Mouse (Mus musculus) CD4-positive, CD25-positive, alpha-beta regulatory T cell (primary cell): Measurements from ENCODE around the gene Mlst8. TPM values are rescaled to one million over a fixed set of nuclear protein-coding genes. Genes with fewer than 3 reads are reported as not detected.

Source experiments
- polyA plus RNA-seq: library from polyadenylated mRNA; unstranded; fragments of 100-300 nt; shearing (Covaris generic); gene quantifications from one replicate; pipeline ENCODE4 v1.2.1, GENCODE M21; 2017

The Mlst8 gene
- polyA plus RNA-seq, result 26.4 TPM

DNA sequence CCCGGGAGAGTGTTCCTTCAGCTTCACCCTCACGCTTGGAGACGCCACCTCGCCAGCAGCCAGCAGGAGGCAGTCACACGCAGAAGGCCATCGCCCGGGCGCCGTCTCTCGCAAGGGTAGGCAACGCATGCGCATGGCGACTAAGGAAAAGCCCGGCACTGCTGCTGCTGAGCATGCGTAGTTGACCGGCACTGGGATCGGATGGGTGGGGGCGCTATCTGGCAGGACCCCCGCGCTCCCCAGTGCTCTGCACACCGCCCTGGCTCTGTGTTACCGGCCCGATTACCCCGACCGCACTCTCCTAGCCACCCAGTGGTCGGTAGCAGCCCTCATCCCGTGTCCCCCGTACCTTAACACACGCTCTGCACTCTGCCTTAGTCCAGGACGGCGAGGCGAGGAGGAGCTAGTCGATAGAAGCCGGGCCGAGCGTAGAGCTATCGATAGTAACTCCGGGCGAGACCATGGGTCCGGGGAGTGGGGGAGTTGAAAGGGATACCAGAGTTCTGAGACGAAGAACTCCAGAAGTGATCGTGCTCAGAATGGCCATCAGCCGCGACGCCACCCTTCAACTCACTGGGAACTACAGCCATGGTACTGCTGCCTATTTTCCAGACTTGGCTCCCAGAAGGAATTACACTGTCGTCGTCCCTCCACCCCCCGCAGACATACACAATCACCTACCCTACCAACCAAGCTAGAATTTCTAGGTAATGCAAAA, at the start of gene Mlst8:
Gene Mlst8, minus strand, starts transcription at position 416 of the 718 bp plus-strand sequence.

DNA sequence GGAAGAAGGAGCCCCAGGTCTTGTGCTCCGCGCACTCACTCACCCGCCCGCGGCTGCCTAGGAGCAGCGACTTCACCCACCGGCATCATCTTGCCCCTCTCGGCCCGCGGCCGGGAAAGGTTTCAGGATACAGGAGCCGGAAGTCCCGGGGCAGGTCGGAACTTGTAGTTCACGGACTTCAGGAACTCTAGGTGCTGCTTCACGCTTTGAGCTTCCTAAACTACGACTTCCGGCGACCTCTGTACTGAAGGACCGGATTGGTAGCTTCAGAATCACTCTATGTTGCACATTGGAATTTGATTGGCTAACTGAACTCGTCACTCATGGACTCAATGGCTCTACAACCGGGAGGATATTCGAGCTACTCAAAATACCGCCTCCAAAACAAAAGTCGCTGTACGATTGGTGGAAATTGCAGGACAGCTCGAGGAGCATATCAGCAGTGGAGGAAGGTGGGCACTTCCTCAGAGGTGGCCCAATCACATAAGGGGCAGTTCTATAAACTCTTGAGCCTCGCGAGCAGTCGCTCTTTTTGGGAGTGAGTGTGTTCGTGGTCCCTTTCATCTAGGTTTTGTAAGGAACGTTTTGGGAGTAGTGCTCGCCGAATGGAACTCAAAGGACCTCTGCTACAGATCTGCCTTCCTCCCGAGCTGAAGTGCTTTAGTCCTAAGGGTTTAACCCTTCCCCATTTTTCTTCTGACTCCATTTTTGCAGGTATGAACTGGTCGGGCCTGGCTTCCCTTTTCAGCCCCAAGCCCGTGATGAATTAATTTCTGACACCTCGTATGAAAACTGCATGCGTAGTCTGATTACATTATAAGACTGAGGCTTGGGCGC, 49.1 kb upstream of the Mlst8 start, which contains the start of gene Traf7:
Gene Traf7, minus strand, starts transcription at position 216 of the 837 bp plus-strand sequence.

DNA sequence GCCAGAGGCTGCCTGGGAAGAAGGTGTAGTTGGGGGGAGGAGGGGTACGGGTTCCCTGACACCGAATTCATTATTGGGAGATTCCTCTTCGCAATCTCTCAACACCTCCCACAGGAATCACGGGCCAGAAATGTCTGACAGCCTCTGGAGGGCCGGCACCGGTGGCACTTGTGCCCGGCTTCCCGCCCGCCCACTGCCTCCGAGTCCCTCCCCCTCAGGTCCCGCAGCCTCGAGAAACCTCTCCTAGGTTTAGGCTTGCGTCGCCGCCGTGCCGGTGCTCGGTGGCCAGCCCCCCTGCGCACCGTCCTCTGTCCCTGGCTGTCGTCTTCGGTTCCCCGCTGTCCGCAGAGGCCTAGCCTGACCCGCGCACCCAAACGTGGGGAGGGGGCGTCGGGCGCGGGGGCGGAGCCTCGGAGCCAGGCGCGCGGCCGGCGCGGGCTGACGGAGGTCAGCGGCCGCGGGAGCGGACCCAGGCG, 9.3 kb upstream of the Mlst8 start, which contains the start of gene Caskin1:
Gene Caskin1, plus strand, starts transcription at position 416 of the 476 bp plus-strand sequence.

DNA sequence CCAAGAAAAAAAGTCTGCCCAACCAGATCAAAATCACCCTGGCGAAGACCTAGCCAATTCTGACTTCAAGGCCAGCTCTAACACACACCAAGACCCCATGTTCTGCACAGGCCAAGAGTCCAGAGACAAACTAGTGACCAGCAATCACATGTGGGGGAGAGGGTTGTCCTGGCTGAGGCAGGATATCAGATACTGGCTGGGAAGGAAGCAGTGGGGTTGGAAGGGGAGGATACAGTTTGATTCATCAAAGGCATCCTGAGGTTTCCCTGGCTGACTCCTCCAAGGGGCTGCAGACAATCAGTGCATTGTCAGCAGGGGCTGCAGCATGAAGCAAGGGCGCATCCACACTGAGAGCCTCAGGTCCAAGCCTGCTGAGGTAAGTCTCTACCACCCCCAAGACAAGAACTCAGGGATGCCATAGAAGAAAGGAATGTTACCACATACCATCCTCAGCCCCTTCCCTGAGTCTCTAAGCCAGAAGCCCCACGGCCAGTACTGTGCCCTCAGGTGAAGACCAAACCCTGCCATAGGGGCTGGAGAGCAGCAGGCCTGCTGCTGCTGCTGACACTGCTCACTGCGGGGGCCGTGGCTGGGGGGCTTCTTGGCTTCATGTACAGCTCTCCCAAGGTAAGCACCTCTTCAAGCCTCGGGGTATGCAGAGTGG, 5.1 kb downstream of the Mlst8 start, which contains the start of gene Bricd5:
Gene Bricd5, plus strand, starts transcription at position 273 of the 664 bp plus-strand sequence.

DNA sequence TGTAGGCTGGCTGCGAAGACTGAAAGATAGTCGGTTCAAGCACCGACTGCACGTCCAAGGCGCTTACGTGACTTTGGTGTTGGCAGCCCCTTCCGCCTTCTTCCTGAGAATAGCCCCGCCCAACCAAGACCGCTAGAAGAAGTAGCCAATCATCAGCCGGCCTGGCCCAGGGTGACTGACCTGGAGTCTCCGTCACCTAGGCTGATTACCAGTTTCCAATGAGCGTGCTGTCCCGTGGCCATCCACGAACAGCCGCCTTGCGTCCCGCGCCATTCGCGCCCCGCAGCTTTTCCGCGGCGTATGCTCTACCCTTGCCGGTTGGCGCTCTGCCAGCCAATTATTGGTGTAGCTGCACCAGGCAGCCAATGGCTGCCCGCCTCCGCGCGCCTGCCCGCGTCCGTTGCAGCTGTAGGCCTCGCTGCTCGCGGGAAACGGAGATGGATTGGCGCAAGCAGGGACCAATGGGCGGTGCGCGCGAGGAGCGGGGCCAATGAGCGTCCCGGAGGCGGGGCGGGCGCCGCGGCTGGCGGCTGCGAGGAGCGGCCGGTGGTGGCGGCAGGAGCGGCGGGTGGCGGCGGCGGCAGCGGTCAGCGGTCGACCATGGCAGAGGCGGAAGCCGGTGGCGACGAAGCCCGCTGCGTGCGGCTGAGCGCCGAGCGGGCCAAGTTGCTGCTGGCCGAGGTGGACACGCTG, 8.8 kb downstream of the Mlst8 start, which contains the start of the genes E4f1 and Pgp:
Gene E4f1, minus strand, starts transcription at position 404 of the 693 bp plus-strand sequence.
Gene Pgp, plus strand, starts transcription at position 483 of the 693 bp plus-strand sequence.

DNA sequence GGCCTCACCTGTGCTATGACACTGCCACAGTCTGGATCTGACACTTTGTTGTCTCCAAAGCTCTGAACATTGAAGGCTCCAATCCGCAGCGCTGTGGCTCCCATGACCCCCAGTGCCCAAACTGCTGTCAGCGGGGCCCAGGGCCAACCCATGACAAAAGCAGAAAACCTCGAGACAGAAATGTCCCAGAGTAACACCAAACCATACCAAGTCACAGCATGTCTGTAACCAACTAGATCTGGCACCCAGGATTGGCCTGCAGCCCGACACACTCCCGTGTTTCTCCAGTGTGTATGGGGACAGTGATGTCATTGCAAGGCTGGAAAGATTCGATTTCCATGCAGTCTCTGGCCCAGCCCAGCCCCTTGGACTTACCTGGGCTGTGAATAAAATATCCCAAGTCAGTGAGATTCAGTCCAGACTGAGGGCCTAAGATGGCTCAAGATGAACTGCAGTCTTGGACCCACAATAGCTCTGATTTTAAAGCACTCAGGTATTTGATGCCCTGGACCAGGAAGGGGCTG, 36.2 kb downstream of the Mlst8 start, which contains the start of gene Dnase1l2:
Gene Dnase1l2, minus strand, starts transcription at position 474 of the 524 bp plus-strand sequence.

DNA sequence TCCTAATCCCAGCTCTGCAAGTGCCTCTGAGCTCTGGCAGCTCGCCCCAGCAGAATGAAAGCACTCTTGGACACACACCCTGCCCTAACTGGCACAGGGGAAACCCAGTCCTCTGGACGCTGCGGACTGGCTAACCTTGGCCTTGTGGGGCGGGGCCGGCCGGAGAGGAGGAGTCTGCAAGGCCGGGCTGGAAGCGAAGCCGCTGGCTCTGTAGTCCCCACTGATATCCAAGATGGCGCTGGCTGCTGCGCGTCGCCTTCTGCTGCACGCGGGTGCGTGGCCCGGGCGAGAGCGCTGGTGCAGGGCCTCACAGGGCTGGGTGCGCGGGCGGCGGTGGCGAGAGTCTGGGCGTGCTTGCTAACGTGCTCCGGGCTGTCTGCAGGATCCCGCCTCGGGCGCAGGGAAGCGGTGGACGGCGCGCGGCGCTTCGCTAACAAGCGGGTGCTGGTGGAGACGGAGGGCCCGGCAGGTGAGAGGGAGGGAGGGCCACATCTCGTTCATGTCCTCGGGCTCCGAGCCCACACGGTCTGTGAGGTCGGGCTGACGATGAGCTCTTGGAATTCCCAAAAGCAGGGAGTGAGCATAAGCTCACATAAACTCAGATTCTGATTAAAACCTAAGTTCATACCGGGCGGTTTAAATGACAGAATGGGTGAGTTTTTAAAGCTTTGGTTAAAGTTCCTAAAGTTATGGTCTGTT, 52.3 kb downstream of the Mlst8 start, which contains the start of gene Eci1:
Gene Eci1, plus strand, starts transcription at position 171 of the 699 bp plus-strand sequence.

Other genes with a start within 250 kb of the Mlst8 start
- 2.6 TPM for gene Ccnf, start 227.6 kb downstream of the Mlst8 start, polyA plus RNA-seq
- gene Abca17, start 128.0 kb downstream of the Mlst8 start, polyA plus RNA-seq, result 0.20 TPM
- gene Abca3, start 127.1 kb downstream of the Mlst8 start, polyA plus RNA-seq, result 29.9 TPM
- gene Rnps1, start 64.5 kb downstream of the Mlst8 start, polyA plus RNA-seq, result 197 TPM
- 75.0 TPM for gene Eci1, start 52.4 kb downstream of the Mlst8 start, polyA plus RNA-seq
- 3.2 TPM for gene Dnase1l2, start 36.0 kb downstream of the Mlst8 start, polyA plus RNA-seq
- gene E4f1, start 8.8 kb downstream of the Mlst8 start, polyA plus RNA-seq, result 107 TPM
- 42.3 TPM for gene Pgp, start 8.7 kb downstream of the Mlst8 start, polyA plus RNA-seq
- gene Bricd5, start 5.2 kb downstream of the Mlst8 start, polyA plus RNA-seq, result 0.31 TPM
- gene Caskin1, start 9.5 kb upstream of the Mlst8 start, polyA plus RNA-seq, result 0.18 TPM
- gene Traf7, start 48.9 kb upstream of the Mlst8 start, polyA plus RNA-seq, result 84.8 TPM
- 4.5 TPM for gene Rab26, start 55.1 kb upstream of the Mlst8 start, polyA plus RNA-seq
- gene Pkd1, start 70.8 kb upstream of the Mlst8 start, polyA plus RNA-seq, result 50.6 TPM
- 46.5 TPM for gene Tsc2, start 153.6 kb upstream of the Mlst8 start, polyA plus RNA-seq
- gene Nthl1, start 153.6 kb upstream of the Mlst8 start, polyA plus RNA-seq, result 7.4 TPM
- 0.26 TPM for gene Slc9a3r2, start 171.2 kb upstream of the Mlst8 start, polyA plus RNA-seq
- not detected for gene Npw, start 179.4 kb upstream of the Mlst8 start, polyA plus RNA-seq
- 22.6 TPM for gene Zfp598, start 190.6 kb upstream of the Mlst8 start, polyA plus RNA-seq
- gene Syngr3, start 210.9 kb upstream of the Mlst8 start, polyA plus RNA-seq, result 0.44 TPM
- 42.2 TPM for gene Gfer, start 217.1 kb upstream of the Mlst8 start, polyA plus RNA-seq
- gene Noxo1, start 217.2 kb upstream of the Mlst8 start, polyA plus RNA-seq, result 3.2 TPM
- 64.1 TPM for gene Tbl3, start 228.6 kb upstream of the Mlst8 start, polyA plus RNA-seq
- gene Rnf151, start 239.0 kb upstream of the Mlst8 start, polyA plus RNA-seq, result not detected
- gene Rps2, start 239.0 kb upstream of the Mlst8 start, polyA plus RNA-seq, result 779 TPM
- 194 TPM for gene Ndufb10, start 245.4 kb upstream of the Mlst8 start, polyA plus RNA-seq
- not detected for gene Rpl3l, start 248.7 kb upstream of the Mlst8 start, polyA plus RNA-seq